Mouse (Mus musculus) forebrain, postnatal 0 days (tissue): ENCODE data around the gene Ccpg1. TPM values are rescaled to one million over a fixed set of nuclear protein-coding genes. Genes with fewer than 3 reads are reported as not detected.

Experiments used
- ATAC-seq: fragments of 200-750 bp; cut with Nextera tagmentation; 2 replicates; pipeline ENCODE4 v1.8.0; 2017; ENCODE audit warnings: mild to moderate bottlenecking, moderate library complexity
- DNase-seq: peaks from one replicate; pipeline ENCODE4 v3.0.0-alpha.2; 2015
- H3K27ac ChIP-seq: fragments of 300-500 bp; sonication (generic); 2 replicates; pipeline ENCODE4 v1.5.1; 2014; ENCODE audit warnings: low read depth, mild to moderate bottlenecking, antibody characterized with exemption, low read length, moderate library complexity, mixed read lengths
- H3K27me3 ChIP-seq: fragments of 300-500 bp; sonication (generic); 2 replicates; pipeline ENCODE4 v1.6.1; 2014; ENCODE audit warnings: mild to moderate bottlenecking, low read length, mixed read lengths; ENCODE audit not compliant: insufficient read depth
- H3K36me3 ChIP-seq: fragments of 300-500 bp; sonication (generic); 2 replicates; pipeline ENCODE4 v1.6.1; 2014; ENCODE audit warnings: mild to moderate bottlenecking, moderate library complexity; ENCODE audit not compliant: insufficient read depth
- H3K4me1 ChIP-seq: fragments of 300-500 bp; sonication (generic); 2 replicates; pipeline ENCODE4 v1.6.1; 2014; ENCODE audit warnings: antibody characterized with exemption; ENCODE audit not compliant: insufficient read depth
- H3K4me2 ChIP-seq: fragments of 300-500 bp; sonication (generic); 2 replicates; pipeline ENCODE4 v1.6.1; 2014; ENCODE audit warnings: low read depth, mild to moderate bottlenecking, moderate library complexity
- H3K4me3 ChIP-seq: fragments of 300-500 bp; sonication (generic); 2 replicates; pipeline ENCODE4 v1.5.1; 2014; ENCODE audit warnings: low read depth, low read length, mixed read lengths
- H3K9ac ChIP-seq: fragments of 300-500 bp; sonication (generic); 2 replicates; pipeline ENCODE4 v1.6.1; 2014; ENCODE audit warnings: mild to moderate bottlenecking
- H3K9me3 ChIP-seq: fragments of 300-500 bp; sonication (generic); 2 replicates; pipeline ENCODE4 v1.6.1; 2016; ENCODE audit warnings: low read length
- CTCF ChIP-seq: sonication (generic); IDR thresholded peaks from 2 replicates; pipeline ENCODE4 v1.5.1; 2016; ENCODE audit warnings: antibody characterized with exemption, control low read depth, low read depth
- WGBS: fragments of 180-500 bp; shearing (Covaris S2); extraction: QIAGEN DNeasy Blood & Tissue Kit; methylation state at CpG from one replicate; pipeline ENCODE4 v1.1.7; 2014; 5-methylcytosine and 5-hydroxymethylcytosine counted together
- polyA plus RNA-seq: library from polyadenylated mRNA; unstranded; fragments of >200 nt; fragmentation: Nextera tagmentation; extraction: Ambion mirVana; gene quantifications from 2 replicates; pipeline ENCODE4 v1.2.1, GENCODE M21; 2015
- total RNA-seq: library from RNA; depleted of rRNA; stranded (reverse); fragments of >200 nt; gene quantifications from 2 replicates; pipeline ENCODE4 v1.2.3, GENCODE M21; 2014

Gene Ccpg1
- total and polyA plus RNA-seq, 2 experiments from 2014 or later: 31.9 to 42.5 TPM

- 0 out of 2 replicates have a peak, but pooled peaks have one; percentile 19 for TF ChIP-seq CTCF
- Histone ChIP-seq H3K9me3 (no peaks in the 10 kb centered on the region), H3K27ac (no peak overlapping the region), H3K36me3 (no peaks in the 10 kb centered on the region), H3K9ac (no peak overlapping the region), H3K27me3 (no peaks in the 10 kb centered on the region), H3K4me3 (no peak overlapping the region), H3K4me2 (no peak overlapping the region), H3K4me1 (no peaks in the 10 kb centered on the region)
- ATAC-seq (no peak), DNase-seq (no peak)
Observed at GRCm38 (mm10) chr9:72972984-72973383, 12.2 kb upstream of the Ccpg1 start.

GRCm38 (mm10) chr9:72974734-72975133 is 10.5 kb upstream of the Ccpg1 start:
- no peaks in the 10 kb centered on the region for H3K9me3 ChIP-seq
- no peaks in the 10 kb centered on the region for H3K4me1 ChIP-seq
- H3K4me3 ChIP-seq: no peak overlapping the region
- H3K27me3 ChIP-seq: no peaks in the 10 kb centered on the region
- H3K9ac ChIP-seq: no peak overlapping the region
- TF ChIP-seq CTCF: no peak
- 84% methylated on average over 5 of the region's 5 CpGs for WGBS
- H3K4me2 ChIP-seq: no peak overlapping the region
- H3K36me3 ChIP-seq: no peaks in the 10 kb centered on the region
- H3K27ac ChIP-seq: no peak overlapping the region
- no peak for ATAC-seq
- DNase-seq: no peak

GRCm38 (mm10) chr9:72975242-72975641 is 10.0 kb upstream of the Ccpg1 start:
- Histone ChIP-seq H3K36me3 (no peaks in the 10 kb centered on the region), H3K4me1 (no peaks in the 10 kb centered on the region), H3K4me2 (no peak overlapping the region), H3K9ac (no peak overlapping the region), H3K27me3 (no peaks in the 10 kb centered on the region), H3K27ac (no peak overlapping the region), H3K9me3 (no peaks in the 10 kb centered on the region), H3K4me3 (no peak overlapping the region)
- no peak for TF ChIP-seq CTCF
- 98% methylated on average over 1 of the region's 1 CpGs for WGBS
- no peak for DNase-seq
- no peak for ATAC-seq

GRCm38 (mm10) chr9:72983066-72983465 is 2.2 kb upstream of the Ccpg1 start:
- H3K4me2 ChIP-seq: no peak overlapping the region
- no peaks in the 10 kb centered on the region for H3K36me3 ChIP-seq
- H3K9ac ChIP-seq: no peak overlapping the region
- H3K9me3 ChIP-seq: no peaks in the 10 kb centered on the region
- no peak overlapping the region for H3K27ac ChIP-seq
- 74% methylated on average over 2 of the region's 2 CpGs for WGBS
- DNase-seq (no peak), ATAC-seq (no peak)
- H3K4me3 ChIP-seq: no peak overlapping the region
- peaks cover 20% of the 10 kb centered on the region; the same call in 1 of the 2 replicates for H3K4me1 ChIP-seq
- peak; percentile 10; the same call in 1 of the 2 replicates for TF ChIP-seq CTCF
- no peaks in the 10 kb centered on the region for H3K27me3 ChIP-seq

GRCm38 (mm10) chr9:72987703-72988102 is 2.5 kb downstream of the Ccpg1 start:
- no peak overlapping the region for H3K4me2 ChIP-seq
- WGBS: 54% methylated on average over 3 of the region's 3 CpGs
- H3K4me3 ChIP-seq: no peak overlapping the region
- no peak for TF ChIP-seq CTCF
- H3K36me3 ChIP-seq: no peaks in the 10 kb centered on the region
- H3K9ac ChIP-seq: no peak overlapping the region
- H3K9me3 ChIP-seq: no peaks in the 10 kb centered on the region
- H3K4me1 ChIP-seq: peaks cover 20% of the 10 kb centered on the region; the same call in 1 of the 2 replicates
- no peak for DNase-seq
- no peaks in the 10 kb centered on the region for H3K27me3 ChIP-seq
- ATAC-seq: no peak
- H3K27ac ChIP-seq: no peak overlapping the region

GRCm38 (mm10) chr9:72988706-72989105 is 3.5 kb downstream of the Ccpg1 start:
- Histone ChIP-seq H3K4me3 (no peak overlapping the region), H3K4me1 (peaks cover 20% of the 10 kb centered on the region; the same call in 1 of the 2 replicates), H3K9ac (no peak overlapping the region), H3K36me3 (no peaks in the 10 kb centered on the region), H3K27ac (no peak overlapping the region), H3K27me3 (no peaks in the 10 kb centered on the region), H3K9me3 (no peaks in the 10 kb centered on the region), H3K4me2 (no peak overlapping the region)
- 83% methylated on average over 5 of the region's 5 CpGs for WGBS
- TF ChIP-seq CTCF: no peak
- ATAC-seq (no peak), DNase-seq (no peak)

- Histone ChIP-seq H3K27me3 (no peaks in the 10 kb centered on the region), H3K4me3 (no peak overlapping the region), H3K27ac (no peak overlapping the region), H3K9ac (no peak overlapping the region), H3K9me3 (no peaks in the 10 kb centered on the region), H3K36me3 (no peaks in the 10 kb centered on the region), H3K4me1 (peaks cover 14% of the 10 kb centered on the region; the same call in 1 of the 2 replicates), H3K4me2 (no peak overlapping the region)
- no peak for ATAC-seq
- WGBS: 98% methylated on average over 2 of the region's 2 CpGs
- DNase-seq: no peak
- TF ChIP-seq CTCF: no peak
Observed at GRCm38 (mm10) chr9:72991420-72991819, 6.2 kb downstream of the Ccpg1 start.

- Histone ChIP-seq H3K4me1 (0 out of 2 replicates have a peak, but pooled peaks cover 2% of the 10 kb centered on the region), H3K27me3 (no peaks in the 10 kb centered on the region), H3K36me3 (no peaks in the 10 kb centered on the region), H3K4me3 (no peak overlapping the region), H3K4me2 (no peak overlapping the region), H3K9ac (no peak overlapping the region), H3K27ac (no peak overlapping the region), H3K9me3 (no peaks in the 10 kb centered on the region)
- WGBS: 91% methylated on average over 5 of the region's 5 CpGs
- no peak for TF ChIP-seq CTCF
- DNase-seq (no peak), ATAC-seq (no peak)
Observed at GRCm38 (mm10) chr9:72992576-72992975, 7.3 kb downstream of the Ccpg1 start.
